ENCODE assay signal across 10 mouse cellular contexts in genomic region chr4:58423276-58423930, GRCm38 (mm10).
DNase-seq lines count a peak whose midpoint lies in the region; ATAC-seq and TF ChIP-seq lines count a peak whose summit lies in the region.
"Had no signal": no experiment of that assay in that cellular context is flagged by ENCODE, and none has a peak within 500 bp of the region (broad histone marks: within the 10 kb centered on the region; RNA-seq: fewer than 3 reads in every experiment).

No protein-coding gene starts in this region.

- no peak for TF ChIP-seq RAD21 in MEL (IDR thresholded peaks at IDR 0.05; ENCODE audit: low read depth, low read length)

- no peak for TF ChIP-seq POLR2A in MEL (IDR thresholded peaks at IDR 0.05; ENCODE audit: control insufficient read depth in 1 of 2, insufficient read depth in 1 of 2, low read depth in 1 of 2, low read length in 2 of 2, poor library complexity in 1 of 2)

- no peaks in the 10 kb centered on the region for H3K9me3 ChIP-seq in heart, embryonic 15.5 days (replicated peaks)
- 0 out of 2 replicates have a peak, but pooled peaks cover 2% of the 10 kb centered on the region for H3K9me3 ChIP-seq in heart, embryonic 11.5 days (replicated peaks; ENCODE audit: control insufficient read depth, low read length)
- no peaks in the 10 kb centered on the region for H3K9me3 ChIP-seq in MEL (replicated peaks; ENCODE audit: insufficient read depth, low read length)
- H3K9me3 ChIP-seq in liver, embryonic 13.5 days (replicated peaks): no peaks in the 10 kb centered on the region

- H3K9ac ChIP-seq in heart, embryonic 15.5 days: no peak overlapping the region
- H3K9ac ChIP-seq in heart, embryonic 11.5 days (ENCODE audit: low read depth, low read length): no peak overlapping the region
- no peak overlapping the region for H3K9ac ChIP-seq in MEL (ENCODE audit: control insufficient read depth, low read depth, low read length, poor library complexity, severe bottlenecking)
- H3K9ac ChIP-seq in liver, embryonic 13.5 days: no peak overlapping the region
- H3K9ac ChIP-seq: liver, embryonic 14.5 days had no signal

- no peak for ATAC-seq in heart, embryonic 15.5 days (replicated peaks; ENCODE audit: insufficient number of reproducible peaks, insufficient read depth, low FRiP score, low read depth)
- no peak for ATAC-seq in heart, embryonic 11.5 days (replicated peaks; ENCODE audit: insufficient number of reproducible peaks, low FRiP score, low TSS enrichment)
- ATAC-seq in liver, embryonic 13.5 days (ENCODE audit: low read depth): no peak
- ATAC-seq: midbrain, embryonic 16.5 days had no signal

- peaks cover 4% of the 10 kb centered on the region; the same call in 1 of the 2 replicates for H3K4me1 ChIP-seq in heart, embryonic 15.5 days (replicated peaks)
- no peaks in the 10 kb centered on the region for H3K4me1 ChIP-seq in heart, embryonic 11.5 days (ENCODE audit: control insufficient read depth, insufficient read depth, low read length)
- no peaks in the 10 kb centered on the region for H3K4me1 ChIP-seq in MEL (ENCODE audit: control insufficient read depth in 1 of 2, insufficient read depth in 2 of 2, low read length in 2 of 2)
- H3K4me1 ChIP-seq in liver, embryonic 13.5 days (replicated peaks): no peaks in the 10 kb centered on the region

- no peak overlapping the region for H3K27ac ChIP-seq in heart, embryonic 15.5 days
- H3K27ac ChIP-seq in heart, embryonic 11.5 days (ENCODE audit: low read depth, low read length): no peak overlapping the region
- no peak overlapping the region for H3K27ac ChIP-seq in MEL (ENCODE audit: control insufficient read depth, low read depth, low read length)
- H3K27ac ChIP-seq in liver, embryonic 13.5 days: no peak overlapping the region
- H3K27ac ChIP-seq: liver, embryonic 14.5 days had no signal

- H3K4me3 ChIP-seq in heart, embryonic 15.5 days: no peak overlapping the region
- no peak overlapping the region for H3K4me3 ChIP-seq in heart, embryonic 11.5 days (ENCODE audit: low read depth, low read length)
- no peak overlapping the region for H3K4me3 ChIP-seq in MEL (ENCODE audit: control insufficient read depth in 1 of 2, insufficient read depth in 1 of 2, low read depth in 2 of 2, low read length in 2 of 2)
- H3K4me3 ChIP-seq in liver, embryonic 13.5 days (replicated peaks): no peak overlapping the region

- WGBS in heart, embryonic 15.5 days: 35% methylated on average over 9 of the region's 9 CpGs
- 40% methylated on average over 9 of the region's 9 CpGs for WGBS in heart, embryonic 11.5 days (ENCODE audit: insufficient replicate concordance)
- WGBS in liver, embryonic 13.5 days (ENCODE audit: insufficient replicate concordance): 20% methylated on average over 9 of the region's 9 CpGs

- H3K36me3 ChIP-seq in heart, embryonic 15.5 days: no peaks in the 10 kb centered on the region
- no peaks in the 10 kb centered on the region for H3K36me3 ChIP-seq in heart, embryonic 11.5 days (ENCODE audit: control insufficient read depth, insufficient read depth, low read length)
- H3K36me3 ChIP-seq in MEL (ENCODE audit: control insufficient read depth in 1 of 2, insufficient read depth in 2 of 2, low read length in 2 of 2): no peaks in the 10 kb centered on the region
- H3K36me3 ChIP-seq in liver, embryonic 13.5 days: no peaks in the 10 kb centered on the region

- TF ChIP-seq EP300 in MEL (IDR thresholded peaks at IDR 0.05; ENCODE audit: low read depth in 1 of 2, low read length in 2 of 2): no peak

- no peaks in the 10 kb centered on the region for H3K27me3 ChIP-seq in heart, embryonic 15.5 days
- H3K27me3 ChIP-seq in heart, embryonic 11.5 days (ENCODE audit: control insufficient read depth, insufficient read depth, low read length): no peaks in the 10 kb centered on the region
- no peaks in the 10 kb centered on the region for H3K27me3 ChIP-seq in MEL (ENCODE audit: control insufficient read depth in 1 of 2, insufficient read depth in 2 of 2, low read length in 2 of 2)
- no peaks in the 10 kb centered on the region for H3K27me3 ChIP-seq in liver, embryonic 13.5 days

- no peak for TF ChIP-seq CTCF in MEL (IDR thresholded peaks at IDR 0.05 in 2 of 3, conservative IDR thresholded peaks at IDR 0.05 in 1 of 3; ENCODE audit: control insufficient read depth in 1 of 3, insufficient read depth in 1 of 3, low read depth in 2 of 3, low read length in 3 of 3, poor library complexity in 1 of 3, severe bottlenecking in 1 of 3)

- peak; percentile 24 for DNase-seq in MEL (ENCODE audit: low read depth, low spot score)
- DNase-seq in brain, adult 2 months (ENCODE audit: low read depth, low spot score): peak; percentile 59
- DNase-seq in liver, embryonic 13.5 days: no peak
- DNase-seq in urinary bladder, postnatal 36 days (ENCODE audit: low spot score in 2 of 2): no peak
- DNase-seq in gastrocnemius, postnatal 4 days (ENCODE audit: low spot score in 2 of 2): no peak
- DNase-seq: kidney, adult 2 months had no signal

- H3K79me2 ChIP-seq in MEL (ENCODE audit: control insufficient read depth, insufficient read depth, low read length, poor library complexity): no peaks in the 10 kb centered on the region

- H3K4me2 ChIP-seq in heart, embryonic 15.5 days: peak overlapping the region; percentile 7; the same call in 1 of the 2 replicates
- no peak overlapping the region; the same call in 1 of the 2 replicates for H3K4me2 ChIP-seq in heart, embryonic 11.5 days
- peak overlapping the region; percentile 26; the same call in 1 of the 2 replicates for H3K4me2 ChIP-seq in liver, embryonic 13.5 days

TF ChIP-seq in MEL, 35 proteins besides CTCF, POLR2A, EP300 and RAD21:
- TF ChIP-seq SIN3A (IDR thresholded peaks at IDR 0.05; ENCODE audit: low read length): no peak
- no peak for TF ChIP-seq POLR2AphosphoS5 (IDR thresholded peaks at IDR 0.05; ENCODE audit: borderline replicate concordance, low read depth, low read length)
- TF ChIP-seq TBP (IDR thresholded peaks at IDR 0.05; ENCODE audit: low read depth, low read length): no peak
- no peak for TF ChIP-seq UBTF (IDR thresholded peaks at IDR 0.05; ENCODE audit: borderline replicate concordance, insufficient read depth, low read depth, low read length)
- TF ChIP-seq GABPA (IDR thresholded peaks at IDR 0.05; ENCODE audit: low read depth, low read length): no peak
- TF ChIP-seq USF1 (IDR thresholded peaks at IDR 0.05; ENCODE audit: low read depth, low read length): no peak
- TF ChIP-seq TCF12 (IDR thresholded peaks at IDR 0.05; ENCODE audit: low read depth, low read length): no peak
- no peak for TF ChIP-seq ZNF384 (IDR thresholded peaks at IDR 0.05; ENCODE audit: low read depth, low read length)
- no peak for TF ChIP-seq NRF1 (IDR thresholded peaks at IDR 0.05; ENCODE audit: insufficient read depth, low read depth, low read length, poor library complexity, severe bottlenecking)
- no peak for TF ChIP-seq ZMIZ1 (IDR thresholded peaks at IDR 0.05; ENCODE audit: low read depth, low read length)
- no peak for TF ChIP-seq TAL1 (IDR thresholded peaks at IDR 0.05; ENCODE audit: low read length)
- no peak for TF ChIP-seq POLR2AphosphoS2 (IDR thresholded peaks at IDR 0.05; ENCODE audit: low read length)

Comparison
In these comparisons a context has a peak if more than half of its experiments do, and no peak if none do; other contexts are left out.
1. DNase-seq: peak in MEL (single experiment) and brain, adult 2 months (single experiment); none in liver, embryonic 13.5 days (single experiment), urinary bladder, postnatal 36 days (0 of 2) and gastrocnemius, postnatal 4 days (0 of 2).